Mouse (Mus musculus) CH12.LX (cell line): ENCODE measurements around the gene Fry. TPM values are rescaled to one million over a fixed set of nuclear protein-coding genes. Genes with fewer than 3 reads are reported as not detected.

Experiments
- DNase-seq: peaks from one replicate; pipeline ENCODE4 v3.0.0-alpha.2; 2013; ENCODE audit errors: extremely low read depth
- H3K27ac ChIP-seq: 2 replicates; pipeline ENCODE4 v1.5.1; 2012; ENCODE audit warnings: low read depth, mild to moderate bottlenecking, control low read depth, moderate library complexity; ENCODE audit not compliant: insufficient read depth
- H3K27me3 ChIP-seq: replicated peaks from 2 replicates; pipeline ENCODE3; 2012; ENCODE audit warnings: inconsistent platforms
- H3K36me3 ChIP-seq, 2 experiments: replicated peaks in 1 of 2; 2 replicates each; pipeline versions ENCODE3 to v1.6.1; 2012; ENCODE audit warnings: inconsistent platforms in 1 of 2, low read length in 1 of 2, mild to moderate bottlenecking in 1 of 2, mixed read lengths in 1 of 2, moderate library complexity in 1 of 2; ENCODE audit not compliant: control insufficient read depth in 1 of 2, insufficient read depth in 1 of 2
- H3K4me1 ChIP-seq, 2 experiments: 2 replicates each; pipeline ENCODE4 v1.6.1; 2012; ENCODE audit warnings: inconsistent platforms in 1 of 2, moderate library complexity in 1 of 2; ENCODE audit not compliant: insufficient read depth in 2 of 2, control insufficient read depth in 1 of 2
- H3K4me2 ChIP-seq: 2 replicates; pipeline ENCODE4 v1.6.1; 2012; ENCODE audit warnings: low read depth, mild to moderate bottlenecking, control low read depth; ENCODE audit not compliant: poor library complexity, insufficient read depth, severe bottlenecking
- H3K4me3 ChIP-seq, 3 experiments: fragments of 150-350 bp in 1 of 3; sonication (generic) in 1 of 3; replicated peaks in 1 of 3; 2 replicates each; pipeline versions ENCODE3 to v1.5.1; 2011 to 2012; ENCODE audit warnings: low read depth in 2 of 3, low read length in 2 of 3, mild to moderate bottlenecking in 2 of 3, moderate library complexity in 2 of 3, control low read depth in 1 of 3, improper control_type of control experiment in 1 of 3, inconsistent platforms in 1 of 3, mixed read lengths in 1 of 3; ENCODE audit not compliant: poor library complexity in 1 of 3
- H3K79me2 ChIP-seq: replicated peaks from 2 replicates; pipeline ENCODE4 v1.6.1; 2012; ENCODE audit warnings: mild to moderate bottlenecking, moderate library complexity; ENCODE audit not compliant: control insufficient read depth, poor library complexity, insufficient read depth, severe bottlenecking; ENCODE audit errors: extremely low read depth
- H3K9ac ChIP-seq: 2 replicates; pipeline ENCODE4 v1.6.1; 2012; ENCODE audit warnings: low read depth, mild to moderate bottlenecking, control low read depth, moderate library complexity; ENCODE audit not compliant: insufficient read depth
- H3K9me3 ChIP-seq: replicated peaks from 2 replicates; pipeline ENCODE3; 2012; ENCODE audit warnings: low read length, inconsistent platforms, mixed read lengths
- BHLHE40 ChIP-seq: IDR thresholded peaks from 2 replicates; pipeline ENCODE4 v1.6.1; 2011; ENCODE audit warnings: mild to moderate bottlenecking, low read depth, low read length, improper control_type of control experiment
- CHD1 ChIP-seq: IDR thresholded peaks from 2 replicates; pipeline ENCODE4 v1.6.1; 2012; ENCODE audit warnings: low read depth, low read length, improper control_type of control experiment, inconsistent platforms
- ETS1 ChIP-seq: conservative IDR thresholded peaks from 2 replicates; pipeline ENCODE4 v1.6.1; 2012; ENCODE audit warnings: low read depth, mild to moderate bottlenecking, inconsistent platforms, low read length, improper control_type of control experiment, moderate library complexity
- GABPA ChIP-seq: IDR thresholded peaks from 2 replicates; pipeline ENCODE4 v1.6.1; 2012; ENCODE audit warnings: low read depth, low read length, improper control_type of control experiment, inconsistent platforms; ENCODE audit not compliant: insufficient replicate concordance
- IRF4 ChIP-seq: IDR thresholded peaks from 2 replicates; pipeline ENCODE4 v1.6.1; 2014; ENCODE audit warnings: low read depth, mild to moderate bottlenecking, inconsistent platforms, low read length, improper control_type of control experiment
- MAFK ChIP-seq: IDR thresholded peaks from 2 replicates; pipeline ENCODE4 v1.6.1; 2011; ENCODE audit warnings: low read length, improper control_type of control experiment; ENCODE audit not compliant: insufficient replicate concordance
- MAX ChIP-seq: IDR thresholded peaks from 2 replicates; pipeline ENCODE4 v1.6.1; 2011; ENCODE audit warnings: low read length, improper control_type of control experiment
- MAZ ChIP-seq: IDR thresholded peaks from 2 replicates; pipeline ENCODE4 v1.6.1; 2012; ENCODE audit warnings: low read depth, mild to moderate bottlenecking, inconsistent platforms, low read length, improper control_type of control experiment, moderate library complexity
- MEF2A ChIP-seq: IDR thresholded peaks from 2 replicates; pipeline ENCODE4 v1.6.1; 2014; ENCODE audit warnings: low read depth, mild to moderate bottlenecking, inconsistent platforms, low read length, improper control_type of control experiment, borderline replicate concordance
- MXI1 ChIP-seq: IDR thresholded peaks from 2 replicates; pipeline ENCODE4 v1.6.1; 2011; ENCODE audit warnings: mild to moderate bottlenecking, low read depth, low read length, improper control_type of control experiment
- MYC ChIP-seq: IDR thresholded peaks from 2 replicates; pipeline ENCODE4 v1.6.1; 2011; ENCODE audit warnings: low read depth, mild to moderate bottlenecking, improper control_type of control experiment, low read length
- NELFE ChIP-seq: IDR thresholded peaks from 2 replicates; pipeline ENCODE4 v1.6.1; 2011; ENCODE audit warnings: low read depth, low read length, improper control_type of control experiment
- NRF1 ChIP-seq: IDR thresholded peaks from 2 replicates; pipeline ENCODE4 v1.6.1; 2014; ENCODE audit warnings: low read depth, mild to moderate bottlenecking, inconsistent platforms, low read length, improper control_type of control experiment, moderate library complexity
- SIN3A ChIP-seq: IDR thresholded peaks from 2 replicates; pipeline ENCODE4 v1.6.1; 2012; ENCODE audit warnings: low read length, improper control_type of control experiment, inconsistent platforms
- SMC3 ChIP-seq: IDR thresholded peaks from 2 replicates; pipeline ENCODE4 v1.6.1; 2011; ENCODE audit warnings: low read depth, low read length, improper control_type of control experiment
- TBP ChIP-seq: conservative IDR thresholded peaks from 2 replicates; pipeline ENCODE4 v1.6.1; 2011; ENCODE audit warnings: low read depth, low read length, improper control_type of control experiment
- TCF12 ChIP-seq: IDR thresholded peaks from 2 replicates; pipeline ENCODE4 v1.6.1; 2014; ENCODE audit warnings: low read depth, mild to moderate bottlenecking, inconsistent platforms, low read length, improper control_type of control experiment
- UBTF ChIP-seq: IDR thresholded peaks from 2 replicates; pipeline ENCODE4 v1.6.1; 2012; ENCODE audit warnings: low read depth, mild to moderate bottlenecking, inconsistent platforms, low read length, improper control_type of control experiment, moderate library complexity
- USF2 ChIP-seq: conservative IDR thresholded peaks from 2 replicates; pipeline ENCODE4 v1.6.1; 2011; ENCODE audit warnings: low read depth, low read length, improper control_type of control experiment
- ZC3H11A ChIP-seq: IDR thresholded peaks from 2 replicates; pipeline ENCODE4 v1.6.1; 2012; ENCODE audit warnings: low read depth, mild to moderate bottlenecking, inconsistent platforms, low read length, improper control_type of control experiment
- ZMIZ1 ChIP-seq: IDR thresholded peaks from 2 replicates; pipeline ENCODE4 v1.6.1; 2012; ENCODE audit warnings: low read depth, mild to moderate bottlenecking, inconsistent platforms, low read length, improper control_type of control experiment
- ZNF384 ChIP-seq: IDR thresholded peaks from 2 replicates; pipeline ENCODE4 v1.6.1; 2012; ENCODE audit warnings: low read depth, low read length, improper control_type of control experiment, inconsistent platforms
- dilution Hi-C: fragments of 300-500 bp; cut with MboI; formaldehyde crosslinking; loops from 2 replicates; pipeline ENCODE4 v1.14.3; 2020; ENCODE audit warnings: low sequenced_read_pairs; ENCODE audit not compliant: extremely low pct_unique_long_range_greater_than_20kb, extremely low pct_ligation_motif_present
- in situ Hi-C: fragments of 300-500 bp; cut with MboI; formaldehyde crosslinking; loops from 3 replicates; pipeline ENCODE4 v1.14.3; 2019; ENCODE audit warnings: low sequenced_read_pairs, low pct_ligation_motif_present, low pct_unique_long_range_greater_than_20kb, mixed read lengths
- polyA plus RNA-seq: library from polyadenylated mRNA; unstranded; fragments of >175 nt; gene quantifications from 2 replicates; pipeline ENCODE4 v1.2.1, GENCODE M21; 2012; ENCODE audit warnings: low read depth; ENCODE audit not compliant: insufficient read length
- total RNA-seq, 2 experiments: library from RNA; depleted of rRNA; stranded (reverse); fragments of 300-350 nt in 1 of 2; fragments of >200 nt in 1 of 2; gene quantifications; 2 replicates each; pipeline ENCODE4 v1.2.3; 2012 to 2014

Fry gene
- total and polyA plus RNA-seq, 3 experiments, result 0.34 to 0.80 (median 0.34) TPM

DNA sequence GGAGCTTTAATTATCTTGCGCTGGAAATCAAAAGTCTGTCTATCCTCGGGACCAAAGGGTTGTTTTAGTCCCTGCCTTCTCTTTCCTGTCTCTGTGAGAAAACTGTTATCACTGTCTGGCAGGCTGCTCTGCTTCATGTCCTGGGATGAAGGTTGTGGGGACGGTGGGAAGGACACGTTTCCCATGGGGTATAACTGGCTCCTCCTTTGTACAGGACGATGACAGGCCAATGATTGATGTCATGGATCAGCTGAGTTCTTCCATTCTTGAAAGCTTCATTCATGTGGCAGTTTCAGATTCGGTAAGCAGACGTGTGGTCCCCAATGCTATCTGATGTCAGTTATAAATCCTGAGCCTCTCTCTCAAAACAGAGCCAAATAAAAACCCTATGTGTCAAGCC is 272.0 kb downstream of the Fry start:
- H3K36me3 ChIP-seq, result no peaks in the 10 kb centered on the region
- no peaks in the 10 kb centered on the region for H3K27me3 ChIP-seq
- H3K79me2 ChIP-seq, result no peaks in the 10 kb centered on the region
- no peak for TF ChIP-seq IRF4
- no peak for TF ChIP-seq SIN3A
- TF ChIP-seq GABPA, result no peak
- TF ChIP-seq NRF1, result no peak
- TF ChIP-seq UBTF, result no peak
- H3K9ac ChIP-seq, result no peak overlapping the region
- in situ Hi-C loops, result no loop called here
- dilution Hi-C loops, result no loop called here
- H3K4me1 ChIP-seq, result no peaks in the 10 kb centered on the region
- no peak for DNase-seq
- no peak overlapping the region for H3K4me3 ChIP-seq
- H3K4me2 ChIP-seq, result no peak overlapping the region
- H3K27ac ChIP-seq, result no peak overlapping the region
- peaks cover 31% of the 10 kb centered on the region for H3K9me3 ChIP-seq

- Histone ChIP-seq H3K4me3 (no peak overlapping the region), H3K9ac (no peak overlapping the region), H3K79me2 (no peaks in the 10 kb centered on the region), H3K4me2 (no peak overlapping the region), H3K27ac (no peak overlapping the region), H3K4me1 (no peaks in the 10 kb centered on the region), H3K27me3 (no peaks in the 10 kb centered on the region), H3K36me3 (no peaks in the 10 kb centered on the region), H3K9me3 (peaks cover 16% of the 10 kb centered on the region)
- dilution Hi-C loops, result no loop called here
- no peak for DNase-seq
- in situ Hi-C loops, result no loop called here
- no peak for TF ChIP-seq ZMIZ1
- TF ChIP-seq UBTF, result no peak
Observed at GRCm38 (mm10) chr5:150394645-150395044, 276.2 kb downstream of the Fry start.

DNA sequence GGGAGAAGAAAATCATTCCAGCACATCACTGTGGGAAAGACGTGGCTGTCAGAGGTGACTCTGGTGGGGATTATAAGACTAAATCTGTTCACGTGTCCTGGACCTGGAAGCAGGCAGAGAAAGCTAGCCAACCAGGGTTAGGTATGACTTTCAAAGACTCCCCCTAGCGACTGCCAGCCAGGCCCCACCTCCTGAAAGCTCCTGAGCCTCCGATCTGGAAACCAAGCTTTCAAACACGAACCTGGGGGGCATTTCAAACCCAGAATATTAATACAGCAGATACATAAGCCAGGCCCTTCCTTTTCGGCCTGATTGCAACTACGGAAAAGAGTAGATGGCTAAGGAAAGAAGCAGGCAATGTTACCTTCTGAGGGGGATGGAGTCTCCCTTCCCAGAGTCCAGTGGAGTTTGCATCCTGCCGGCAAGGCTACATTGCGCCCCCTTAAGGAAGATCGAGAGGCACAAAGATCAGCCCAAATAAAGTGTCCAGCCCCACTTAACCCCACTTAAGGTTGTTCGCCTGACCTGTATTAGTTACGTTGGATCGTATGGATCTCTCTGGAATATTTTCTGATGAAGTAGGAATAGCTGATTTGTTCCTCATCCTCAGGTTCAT is 284.5 kb downstream of the Fry start:
- Histone ChIP-seq H3K4me2 (no peak overlapping the region), H3K27me3 (no peaks in the 10 kb centered on the region), H3K9ac (no peak overlapping the region), H3K27ac (no peak overlapping the region), H3K36me3 (no peaks in the 10 kb centered on the region), H3K4me3 (no peak overlapping the region), H3K4me1 (no peaks in the 10 kb centered on the region), H3K9me3 (peaks cover 20% of the 10 kb centered on the region), H3K79me2 (no peaks in the 10 kb centered on the region)
- DNase-seq, result no peak
- dilution Hi-C loops (no loop called here), in situ Hi-C loops (no loop called here)
- TF ChIP-seq MAX, result no peak
- TF ChIP-seq GABPA, result no peak
- TF ChIP-seq NELFE, result no peak
- no peak for TF ChIP-seq USF2
- no peak for TF ChIP-seq ETS1
- TF ChIP-seq MXI1, result no peak
- no peak for TF ChIP-seq ZC3H11A
- no peak for TF ChIP-seq MAFK
- TF ChIP-seq MEF2A, result no peak
- no peak for TF ChIP-seq TCF12
- TF ChIP-seq TBP, result no peak
- TF ChIP-seq SMC3, result no peak
- TF ChIP-seq BHLHE40, result no peak
- no peak for TF ChIP-seq CHD1
- no peak for TF ChIP-seq MAZ
- TF ChIP-seq UBTF, result no peak
- TF ChIP-seq MYC, result no peak
- TF ChIP-seq ZNF384, result no peak
